Mouse (Mus musculus) heart, embryonic 16.5 days (tissue): ENCODE data around the gene Fgfbp3. TPM values are rescaled to one million over a fixed set of nuclear protein-coding genes. Genes with fewer than 3 reads are reported as not detected.

Experiments
- polyA plus RNA-seq: library from polyadenylated mRNA; unstranded; fragments of >200 nt; fragmentation: Nextera tagmentation; extraction: Ambion mirVana; gene quantifications from 2 replicates; pipeline ENCODE4 v1.2.1, GENCODE M21; 2015

Fgfbp3 gene
- polyA plus RNA-seq, 1 experiment from 2014 or later = 4.2 TPM

Other genes starting within 250 kb of the Fgfbp3 start
- 105 and 117 TPM in 2 replicates for gene Ppp1r3c, start 183.0 kb downstream of the Fgfbp3 start, polyA plus RNA-seq
- gene Tnks2, start 85.4 kb downstream of the Fgfbp3 start, polyA plus RNA-seq = 25.8 and 36.0 TPM in 2 replicates
- gene Btaf1, start 6.5 kb upstream of the Fgfbp3 start, polyA plus RNA-seq = 6.9 and 7.2 TPM in 2 replicates